Mouse (Mus musculus) kidney, postnatal 36 days (tissue): ENCODE results near the gene Neurod4.

ENCODE experiments used
- DNase-seq, 2 experiments: peaks; one replicate each; pipeline ENCODE4 v3.0.0; 2021 to 2022; ENCODE audit warnings: mixed read lengths in 2 of 2

Gene Neurod4

DNA sequence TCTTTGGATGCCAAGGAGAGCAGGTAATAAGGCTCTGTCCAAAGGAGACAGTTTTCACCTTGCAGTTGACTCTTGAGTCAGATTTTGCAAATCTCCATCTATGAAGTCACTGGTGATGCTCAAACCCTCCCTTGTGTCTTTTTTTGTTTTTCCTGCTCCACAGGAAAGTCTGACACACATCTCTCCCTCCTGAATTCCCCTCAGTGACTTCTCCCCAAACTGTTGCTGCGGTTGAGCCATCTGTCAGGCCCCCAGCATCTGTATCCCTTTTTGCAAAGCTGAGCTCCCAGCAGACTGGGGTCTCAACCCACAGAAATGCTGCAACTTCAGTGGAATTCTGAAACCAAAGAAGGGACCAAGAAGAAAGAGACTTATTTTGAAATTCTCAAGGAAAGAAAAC is 47.9 kb downstream of the Neurod4 start:
- DNase-seq: no peak

DNA sequence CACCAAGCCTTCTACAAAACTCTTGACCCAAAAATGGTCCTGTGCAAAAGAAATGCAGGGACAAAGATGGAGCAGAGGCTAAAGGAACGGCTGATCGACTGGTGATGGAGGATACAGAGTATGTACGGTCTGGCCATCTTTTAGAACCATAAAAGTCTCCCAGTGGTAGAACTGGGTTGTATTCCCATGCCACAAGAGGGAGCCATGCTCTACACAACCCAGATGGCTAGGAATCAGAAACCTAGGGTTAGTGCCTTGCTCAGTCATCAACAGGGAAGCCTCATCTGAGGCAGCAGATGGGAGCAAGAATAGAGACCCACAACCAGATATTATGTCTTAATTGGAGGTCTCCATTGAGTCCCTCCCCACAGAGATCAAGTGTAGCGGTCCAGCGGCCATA is 50.5 kb downstream of the Neurod4 start:
- DNase-seq: no peak

DNA sequence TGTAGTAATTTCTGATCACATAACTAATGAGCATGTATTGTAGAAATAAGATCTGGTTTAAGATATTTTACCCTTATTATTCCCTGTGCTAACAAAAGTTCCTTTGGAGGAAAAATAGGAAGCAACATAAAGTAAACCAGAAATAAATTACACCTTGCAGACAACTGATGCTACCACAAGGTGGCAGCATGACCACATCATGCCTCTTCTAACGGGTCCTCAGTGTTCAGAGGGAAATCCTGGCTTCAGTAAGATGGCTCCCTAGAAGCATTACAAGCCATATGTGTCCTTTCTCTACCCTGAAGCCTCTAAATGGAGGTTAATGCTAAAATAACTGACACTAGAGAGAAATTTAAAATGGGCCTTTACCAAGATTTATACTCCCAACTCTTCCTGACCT is 51.8 kb downstream of the Neurod4 start:
- DNase-seq: peak; percentile 21 to 59

DNA sequence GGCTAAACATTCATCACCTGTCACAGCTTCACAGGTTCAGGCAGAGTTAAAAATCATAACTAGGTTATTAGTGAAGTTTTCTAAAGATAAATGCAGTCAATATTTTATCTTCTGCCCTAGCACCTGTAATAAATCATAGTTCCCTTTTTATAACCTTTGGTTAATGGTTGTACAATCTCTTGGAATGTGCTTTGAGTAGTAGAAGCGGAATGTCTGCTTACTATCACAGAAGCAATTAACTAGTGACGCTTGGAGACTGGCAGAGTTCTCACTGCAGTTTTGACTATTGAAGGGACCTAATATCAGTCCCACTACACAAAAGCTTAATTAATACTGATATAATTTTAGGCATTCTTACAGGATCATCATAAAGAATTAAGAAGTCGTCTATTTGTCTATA is 55.0 kb downstream of the Neurod4 start:
- no peak for DNase-seq
